ENCODE assay signal across 8 mouse cellular contexts in the genomic region with DNA sequence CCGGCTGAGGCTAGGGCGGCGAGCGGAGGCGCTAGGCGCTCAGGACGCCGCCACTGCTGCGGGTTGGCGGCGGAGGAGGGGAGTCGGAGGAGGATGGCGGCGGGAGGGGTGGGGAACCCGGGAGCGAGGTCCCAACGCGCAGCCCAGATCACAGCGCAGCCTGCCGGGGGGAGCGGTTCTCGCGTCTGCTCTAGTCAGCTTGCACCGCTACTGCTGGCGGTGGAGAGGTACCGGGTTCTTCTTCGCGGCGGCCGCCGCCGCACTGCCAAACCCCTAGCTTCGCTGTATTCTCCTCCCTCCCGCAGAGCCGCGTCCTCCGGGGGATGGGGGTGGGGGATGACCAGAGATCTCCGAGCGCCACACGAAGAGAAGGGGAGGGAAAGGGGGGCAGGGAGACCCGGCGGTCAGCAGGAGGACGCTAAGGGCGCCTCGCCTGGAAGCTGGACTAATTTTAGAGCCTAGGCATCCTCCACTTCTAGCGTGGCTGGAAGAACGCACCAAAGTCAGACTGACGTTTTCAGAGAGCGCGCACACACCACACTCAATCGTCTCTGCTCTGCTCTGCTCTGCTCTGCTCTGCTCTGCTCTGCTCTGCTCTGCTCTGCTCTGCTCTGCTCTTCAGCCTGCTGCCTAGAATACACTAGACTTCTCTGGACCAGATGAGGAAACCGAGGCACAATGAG. TPM values are rescaled to one million over a fixed set of nuclear protein-coding genes. Genes with fewer than 3 reads are reported as not detected.
DNase-seq lines count a peak whose midpoint lies in the region; ATAC-seq and TF ChIP-seq lines count a peak whose summit lies in the region.

No protein-coding gene starts in this region.

- TF ChIP-seq POLR2A in heart, adult 2 months (IDR thresholded peaks at IDR 0.05; ENCODE audit: insufficient read depth, low read depth, low read length) = no peak
- peak; percentile 15; the same call in 1 of the 2 replicates for TF ChIP-seq POLR2A in olfactory bulb, adult 2 months (IDR thresholded peaks at IDR 0.05; ENCODE audit: insufficient read depth, low read depth, low read length)

- peak; percentile 56 to 65 for DNase-seq in heart, adult 2 months
- DNase-seq in heart, postnatal 25 days (ENCODE audit: low spot score) = no peak
- peak; percentile 86 for DNase-seq in embryo, embryonic 10.5 days (ENCODE audit: low spot score)
- peak; percentile 79 to 85 for DNase-seq in kidney, postnatal 4 days

- intact Hi-C loops in heart, adult 2 months (cut with DNase I) = loop anchor here (10.0 kb wide), 1 partner anchor 577 kb away; no protein-coding TSS in a partner anchor
- intact Hi-C loops in heart, postnatal 25 days (cut with DNase I) = no loop called here

- H3K79me2 ChIP-seq in heart, adult 2 months (replicated peaks; ENCODE audit: control insufficient read depth, insufficient read depth, low read length) = no peaks in the 10 kb centered on the region

- peak overlapping the region; percentile 48 for H3K4me3 ChIP-seq in heart, adult 2 months
- H3K4me3 ChIP-seq in liver, embryonic 15.5 days (replicated peaks) = peak overlapping the region; percentile 40
- H3K4me3 ChIP-seq in olfactory bulb, adult 2 months (ENCODE audit: insufficient read depth, low read depth, low read length) = peak overlapping the region; percentile 84

- peak overlapping the region; percentile 67 for H3K4me2 ChIP-seq in liver, embryonic 15.5 days

- TF ChIP-seq EP300 in heart, adult 2 months (IDR thresholded peaks at IDR 0.05; ENCODE audit: insufficient read depth, low read depth, low read length) = no peak

- no peaks in the 10 kb centered on the region for H3K9me3 ChIP-seq in liver, embryonic 15.5 days (replicated peaks)

- 2% methylated on average over 52 of the region's 52 CpGs for WGBS in heart, adult 2 months
- under 1% methylated on average over 47 of the region's 52 CpGs for WGBS in liver, embryonic 15.5 days (ENCODE audit: insufficient replicate concordance)
- 1% methylated on average over 52 of the region's 52 CpGs for WGBS in olfactory bulb, adult 2 months

- H3K27ac ChIP-seq in heart, adult 2 months = no peak overlapping the region
- H3K27ac ChIP-seq in liver, embryonic 15.5 days (replicated peaks) = no peak overlapping the region
- peak overlapping the region; percentile 67 for H3K27ac ChIP-seq in olfactory bulb, adult 2 months (ENCODE audit: insufficient read depth, low read depth, low read length)

- H3K36me3 ChIP-seq in heart, adult 2 months (ENCODE audit: control insufficient read depth, insufficient read depth, low read length) = no peaks in the 10 kb centered on the region
- H3K36me3 ChIP-seq in liver, embryonic 15.5 days (replicated peaks) = no peaks in the 10 kb centered on the region

- no peaks in the 10 kb centered on the region; the same call in none of the 2 replicates for H3K4me1 ChIP-seq in heart, adult 2 months (ENCODE audit: control insufficient read depth, insufficient read depth, low read length)
- H3K4me1 ChIP-seq in liver, embryonic 15.5 days (replicated peaks) = no peaks in the 10 kb centered on the region; the same call in 1 of the 2 replicates
- peaks cover 9% of the 10 kb centered on the region for H3K4me1 ChIP-seq in olfactory bulb, adult 2 months (ENCODE audit: control insufficient read depth, insufficient read depth, low read length)

- peak; percentile 30; the same call in 1 of the 2 replicates for ATAC-seq in granulocyte monocyte progenitor cell, adult 5-6 weeks (replicated peaks; ENCODE audit: poor library complexity, severe bottlenecking)
- no peak for ATAC-seq in liver, embryonic 15.5 days (ENCODE audit: insufficient read depth)
- no peak for ATAC-seq in erythroid progenitor cell, adult 5-6 weeks (replicated peaks; ENCODE audit: low FRiP score, poor library complexity, severe bottlenecking)

- peak overlapping the region; percentile 49 for H3K9ac ChIP-seq in heart, adult 2 months (ENCODE audit: low read depth, low read length)
- H3K9ac ChIP-seq in liver, embryonic 15.5 days = no peak overlapping the region

- H3K27me3 ChIP-seq in heart, adult 2 months (ENCODE audit: control insufficient read depth, insufficient read depth, low read length) = peaks cover 7% of the 10 kb centered on the region
- peaks cover 57% of the 10 kb centered on the region for H3K27me3 ChIP-seq in liver, embryonic 15.5 days

- TF ChIP-seq CTCF in heart, adult 2 months (IDR thresholded peaks at IDR 0.05) = peak; percentile 52
- peak; percentile 44; the same call in 1 of the 2 replicates for TF ChIP-seq CTCF in olfactory bulb, adult 2 months (IDR thresholded peaks at IDR 0.05; ENCODE audit: insufficient read depth, low read depth, low read length)

RNA-seq across cellular contexts. Expression of gene Fat3, which starts 1.0 kb away (rescaled TPM):
- total RNA-seq in heart, adult 2 months (2021) = under 1 TPM; 0.37 to 0.43 TPM
- polyA plus RNA-seq in heart, adult 2 months (2012; rRNA removed) = 0.20 and 0.32 TPM in 2 replicates
- under 1 TPM; 0.57 to 0.70 TPM for total RNA-seq in heart, postnatal 25 days (2021)
- not detected in 2 replicates for total RNA-seq in granulocyte monocyte progenitor cell, adult 5-6 weeks (2014; fragmentation: Nextera tagmentation)
- not detected in 2 replicates for total RNA-seq in granulocyte monocyte progenitor cell, adult 5-6 weeks (2017)
- polyA plus RNA-seq in liver, embryonic 15.5 days (2015; fragmentation: Nextera tagmentation; extraction: Ambion mirVana) = 0.06 and 0.07 TPM in 2 replicates
- polyA plus RNA-seq in olfactory bulb, adult 2 months (2012; ENCODE audit: insufficient read depth, insufficient read length, low replicate concordance, missing spikeins) = 27.8 TPM in 1 of 2 replicates, not detected in the other
- total RNA-seq in erythroid progenitor cell, adult 5-6 weeks (2015; ENCODE audit: low replicate concordance) = not detected in 2 replicates
- total RNA-seq in erythroid progenitor cell, adult 5-6 weeks (2017; ENCODE audit: low replicate concordance) = 0.26 TPM in 1 of 2 replicates, not detected in the other
